Mouse (Mus musculus) CD4-positive helper T cell, adult 2 months (primary cell): Measurements from ENCODE around the gene Tspan4.

Experiments used
- DNase-seq: peaks from one replicate; pipeline ENCODE4 v3.0.0-alpha.2; 2012; ENCODE audit warnings: low read depth, missing footprints, low spot score

Gene Tspan4

DNA sequence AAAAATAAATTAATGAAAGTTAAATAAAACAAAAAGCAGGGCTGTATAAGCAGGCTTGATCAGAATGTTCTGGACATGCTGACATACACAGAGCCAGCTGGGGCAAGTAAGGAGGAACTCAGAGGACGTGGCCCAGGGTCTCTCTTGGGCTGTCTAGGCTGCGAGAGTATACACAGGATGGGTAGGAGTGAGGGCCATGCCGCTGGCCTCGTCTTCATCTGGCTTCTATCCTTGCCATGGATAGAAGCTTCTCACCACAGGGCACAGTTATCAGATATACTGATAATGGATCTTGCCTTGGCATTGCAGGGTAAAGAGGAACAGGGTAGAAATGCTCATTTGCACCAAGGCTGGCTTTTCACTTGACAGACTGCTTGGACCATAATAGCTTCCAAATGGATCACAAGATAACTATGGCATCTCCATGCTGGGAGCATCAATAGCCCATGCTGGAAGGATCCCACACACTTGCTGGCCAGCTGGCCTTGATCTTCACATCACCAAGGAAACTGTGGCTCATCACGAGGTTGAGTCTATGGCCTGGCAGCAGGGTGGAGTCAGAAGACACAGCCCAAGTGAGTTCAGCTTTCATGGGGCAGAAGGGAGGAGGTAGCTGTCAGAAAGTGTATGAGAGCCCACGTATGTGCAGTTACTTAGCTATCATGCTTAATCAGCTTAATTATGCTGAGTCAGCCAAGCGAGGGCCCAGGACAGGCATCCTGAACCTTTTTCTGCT is 26.9 kb downstream of the Tspan4 start:
- no peak for DNase-seq

DNA sequence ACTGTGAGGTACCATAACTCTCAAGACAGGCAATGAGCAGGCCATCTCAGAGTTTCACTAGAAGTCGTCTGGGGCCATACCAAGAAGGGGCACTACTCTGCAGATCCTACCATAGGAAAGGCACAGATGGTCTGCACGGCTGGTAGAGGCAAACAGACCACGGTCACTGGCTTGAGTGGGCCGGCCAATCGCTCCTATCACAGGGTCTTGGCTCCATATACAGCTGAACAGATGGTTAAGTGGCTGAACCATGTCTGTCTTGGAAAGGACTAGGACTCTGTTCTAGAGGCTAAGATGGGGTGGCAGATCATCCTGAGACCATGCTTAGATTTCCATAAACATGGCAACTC is 27.5 kb downstream of the Tspan4 start:
- no peak for DNase-seq

DNA sequence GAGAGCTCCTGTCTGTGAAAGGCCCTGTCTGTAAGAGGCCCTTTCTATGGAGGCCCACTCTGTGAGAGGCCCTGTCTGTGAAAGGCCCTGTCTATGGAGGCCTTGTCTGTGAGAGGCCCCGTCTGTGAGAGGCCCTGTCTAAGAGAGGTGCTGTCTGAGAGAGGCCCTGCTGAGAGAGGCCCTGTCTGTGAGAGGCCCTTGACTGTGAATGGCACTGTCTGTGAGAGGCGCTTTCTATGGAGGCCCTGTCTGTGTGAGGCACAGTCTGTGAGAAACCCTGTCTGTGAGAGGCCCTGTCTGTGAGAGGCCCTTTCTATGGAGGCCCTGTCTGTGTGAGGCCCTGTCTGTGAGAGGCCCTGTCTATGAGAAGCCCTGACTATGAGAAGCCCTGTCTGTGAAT is 31.2 kb downstream of the Tspan4 start:
- no peak for DNase-seq

DNA sequence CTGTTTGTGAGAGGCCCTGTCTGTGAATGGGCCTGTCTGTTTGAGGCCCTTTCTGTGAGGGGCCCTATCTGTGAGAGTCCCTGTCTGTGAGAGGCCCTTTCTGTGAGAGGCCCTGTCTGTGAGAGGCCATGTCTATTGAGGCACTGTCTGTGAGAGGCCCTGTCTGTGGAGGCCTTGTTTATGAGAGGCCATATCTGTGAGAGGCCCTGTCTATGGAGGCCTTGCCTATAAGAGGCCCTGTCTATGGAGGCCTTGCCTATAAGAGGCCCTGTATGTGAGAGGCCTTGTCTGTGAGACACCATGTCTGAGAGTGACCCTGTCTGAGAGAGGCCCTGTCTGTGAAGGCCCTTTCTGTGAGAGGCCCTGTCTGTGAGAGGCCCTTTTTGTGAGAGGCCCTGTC is 33.1 kb downstream of the Tspan4 start:
- DNase-seq = no peak

DNA sequence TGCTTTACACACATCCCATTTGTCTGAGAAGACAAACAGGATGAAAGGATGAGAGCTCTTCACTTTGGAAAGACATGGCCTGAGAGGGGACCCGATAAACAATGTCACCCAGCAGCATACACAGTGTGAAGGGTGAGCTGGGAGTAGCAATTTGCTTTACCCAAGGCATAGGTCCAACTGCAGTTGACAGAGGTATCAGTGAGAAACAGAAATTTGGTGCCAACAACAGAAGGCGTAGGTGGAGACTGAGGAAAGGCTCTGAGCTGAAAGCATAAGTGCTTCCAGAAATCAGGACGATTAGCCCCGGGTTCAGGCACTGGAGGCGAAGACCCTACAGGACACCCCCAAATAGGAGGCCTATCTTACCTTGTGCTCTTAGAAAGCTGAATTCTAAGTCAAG is 35.2 kb downstream of the Tspan4 start:
- DNase-seq = no peak

DNA sequence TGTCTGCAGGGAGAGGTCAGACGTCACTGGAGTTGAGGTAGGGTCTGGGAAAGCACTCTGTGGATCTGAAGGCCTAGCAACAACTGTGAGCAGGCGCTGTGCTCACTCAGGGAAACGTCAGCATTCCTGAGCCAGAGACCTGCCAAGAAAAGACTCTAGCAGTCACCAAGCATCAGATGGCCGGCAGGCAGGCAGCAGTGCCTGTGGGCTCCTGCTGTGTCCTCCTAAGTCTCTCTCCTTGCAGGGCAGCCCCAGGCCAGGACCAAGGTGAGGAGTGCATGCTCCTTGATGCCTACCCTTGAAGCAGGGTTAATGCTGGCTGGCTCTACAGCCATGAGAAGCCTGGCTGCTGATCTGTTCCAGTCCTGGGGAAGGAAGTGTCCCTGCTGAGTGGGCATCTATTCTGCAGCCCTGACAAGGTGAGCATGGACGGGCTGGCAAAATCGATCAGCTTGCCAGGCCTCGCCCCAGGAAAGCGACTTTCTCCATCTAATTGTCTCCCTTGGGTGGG is 35.7 kb downstream of the Tspan4 start:
- DNase-seq = no peak

DNA sequence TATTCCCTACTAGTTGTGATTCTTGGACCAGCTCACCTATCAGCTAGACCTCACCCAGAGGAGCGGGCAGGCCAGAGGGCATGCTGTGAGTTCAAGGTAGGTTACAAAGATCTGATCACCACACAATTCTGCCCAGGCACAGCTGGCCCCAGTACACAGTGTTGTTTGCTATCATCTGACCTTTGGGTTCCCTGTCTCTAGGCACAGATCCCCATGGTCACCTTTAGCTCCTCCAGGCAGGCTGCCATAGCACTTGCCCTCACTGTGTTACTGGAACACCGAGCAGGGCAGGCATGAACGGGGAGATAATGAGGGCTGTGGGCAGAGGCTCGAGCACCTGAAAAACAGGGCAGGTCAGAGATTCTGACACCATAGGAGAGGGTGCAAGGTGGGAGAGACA is 42.6 kb downstream of the Tspan4 start:
- DNase-seq = no peak

DNA sequence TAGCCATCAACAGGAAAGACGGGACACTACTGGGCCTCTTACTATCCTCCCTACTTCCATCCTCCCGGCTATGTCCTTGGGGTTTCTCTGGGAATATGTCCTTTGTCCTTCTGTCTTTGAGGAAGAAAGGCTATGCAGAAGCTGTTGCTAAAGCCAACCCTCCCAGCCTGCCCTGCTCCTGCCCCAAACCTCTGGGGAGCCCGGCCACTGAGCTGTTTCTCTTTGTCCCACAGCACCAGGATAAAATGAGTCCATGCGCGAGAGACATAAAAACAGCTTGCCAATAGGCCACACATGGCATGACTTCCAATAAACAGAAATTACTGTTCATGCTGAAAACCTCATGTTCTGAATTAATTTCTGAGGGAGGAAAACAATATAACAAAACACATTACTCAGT is 43.3 kb downstream of the Tspan4 start:
- DNase-seq = no peak

DNA sequence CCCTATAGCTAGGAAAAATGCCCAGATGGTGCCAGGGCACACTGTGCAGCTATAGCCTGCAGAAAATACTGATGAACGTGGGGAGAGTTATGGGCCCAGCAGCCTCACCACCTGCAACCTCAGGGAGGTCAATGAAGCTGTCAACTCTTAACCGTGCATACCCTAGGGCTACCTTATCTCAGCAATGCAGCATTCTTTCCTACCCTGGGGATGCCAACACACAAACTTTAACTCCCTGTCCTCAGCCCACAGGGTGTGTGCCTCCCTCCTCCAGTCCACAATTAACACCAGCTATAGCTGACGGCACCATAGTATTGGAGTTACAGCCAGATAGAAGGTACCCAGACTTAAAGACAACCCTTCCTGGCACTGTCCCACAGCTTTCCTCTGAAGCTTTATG is 43.9 kb downstream of the Tspan4 start:
- no peak for DNase-seq

DNA sequence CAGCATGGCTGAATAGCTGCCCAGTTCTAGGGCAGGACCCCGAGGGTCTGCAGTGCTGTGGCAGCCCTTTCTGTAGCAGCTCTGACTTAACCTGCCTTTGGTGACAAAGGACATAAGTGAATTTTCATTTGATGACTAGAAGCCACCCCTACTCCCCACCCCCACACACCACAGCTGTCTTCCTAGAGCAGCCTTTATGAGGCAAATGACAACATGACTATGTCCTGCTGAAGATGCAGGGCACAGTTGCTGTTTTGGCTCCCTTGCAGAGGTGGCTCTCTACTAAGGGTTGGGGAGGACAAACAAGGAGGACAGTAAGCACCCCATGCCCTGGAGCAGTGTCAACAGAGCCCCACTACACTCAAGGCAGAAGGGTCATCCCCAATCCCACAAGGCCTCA is 44.8 kb downstream of the Tspan4 start:
- DNase-seq = no peak

DNA sequence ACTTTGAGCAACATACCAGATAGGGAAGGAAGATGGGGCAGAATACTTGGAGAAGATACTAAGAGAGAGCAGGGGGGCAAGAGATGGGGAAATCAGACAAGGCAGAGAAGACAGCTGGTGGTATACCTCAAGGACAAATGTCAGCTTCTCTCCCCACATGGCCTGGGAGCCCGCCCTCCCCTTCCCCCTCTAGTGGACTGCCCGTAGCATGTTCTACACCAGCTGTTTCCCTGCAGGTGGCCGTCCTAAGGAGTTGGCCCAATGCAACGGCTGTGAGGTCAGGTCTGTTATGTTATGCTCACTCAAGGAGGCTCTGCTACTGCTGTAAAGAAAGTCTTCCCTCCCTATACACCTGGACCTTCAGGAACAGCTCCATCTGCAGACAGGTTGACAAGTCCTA is 48.0 kb downstream of the Tspan4 start:
- no peak for DNase-seq

DNA sequence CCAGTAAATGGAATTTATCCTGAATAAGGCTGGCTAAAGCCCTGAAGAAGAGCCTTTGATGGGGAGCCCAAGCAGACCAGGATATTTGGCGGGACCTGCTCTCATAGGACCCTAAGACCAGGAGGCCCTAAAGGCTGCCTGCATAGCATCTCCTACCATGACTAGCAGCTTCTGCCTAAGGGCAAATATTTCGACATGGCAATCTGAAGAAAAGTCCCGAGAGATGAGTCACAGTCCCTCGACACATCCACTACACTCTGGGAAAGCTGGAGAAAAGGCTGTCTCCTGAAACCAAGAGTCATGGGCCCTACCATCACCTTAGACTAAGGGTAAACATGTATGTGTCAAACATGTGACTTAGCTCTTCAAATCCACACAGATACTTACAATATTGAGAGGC is 49.2 kb downstream of the Tspan4 start:
- no peak for DNase-seq

DNA sequence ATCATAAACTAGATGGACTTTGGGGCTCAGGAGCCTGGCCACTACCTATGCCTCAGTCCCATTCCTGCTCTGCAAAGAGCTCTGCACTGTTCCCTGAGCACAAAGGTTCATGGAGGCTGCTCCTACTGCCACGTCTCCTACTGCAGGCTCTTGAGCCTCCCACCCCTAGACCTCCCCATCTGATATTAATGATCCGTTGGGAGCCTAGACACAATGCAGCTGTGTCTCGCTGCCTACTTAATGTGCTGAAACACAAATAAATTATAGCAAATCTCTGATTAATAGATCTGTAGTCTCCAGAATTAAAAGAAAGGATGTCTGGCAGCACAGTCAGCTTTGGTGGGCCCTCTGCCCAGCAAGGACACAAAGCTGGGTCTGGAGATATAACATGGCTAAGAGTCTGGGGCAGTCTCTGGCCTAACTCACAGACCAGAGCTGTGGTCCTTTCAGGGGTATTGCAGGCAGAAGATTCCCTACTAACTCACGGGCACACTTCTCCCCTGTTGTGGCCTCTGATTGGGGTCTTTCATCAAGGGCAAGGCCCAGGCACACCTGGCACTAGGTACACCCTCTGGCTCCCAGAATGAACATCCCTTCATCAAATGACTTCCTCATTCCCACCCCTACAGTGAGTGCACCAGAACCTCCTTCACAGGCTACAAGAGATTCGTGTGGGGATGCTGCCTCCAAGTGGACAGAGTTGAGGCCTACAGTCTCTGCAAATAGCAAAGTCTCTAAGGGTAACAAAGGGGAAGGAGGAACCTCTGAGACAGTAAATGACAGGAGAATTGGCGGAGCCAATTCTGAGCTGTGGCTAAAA is 49.9 kb downstream of the Tspan4 start:
- DNase-seq = peak; percentile 54

DNA sequence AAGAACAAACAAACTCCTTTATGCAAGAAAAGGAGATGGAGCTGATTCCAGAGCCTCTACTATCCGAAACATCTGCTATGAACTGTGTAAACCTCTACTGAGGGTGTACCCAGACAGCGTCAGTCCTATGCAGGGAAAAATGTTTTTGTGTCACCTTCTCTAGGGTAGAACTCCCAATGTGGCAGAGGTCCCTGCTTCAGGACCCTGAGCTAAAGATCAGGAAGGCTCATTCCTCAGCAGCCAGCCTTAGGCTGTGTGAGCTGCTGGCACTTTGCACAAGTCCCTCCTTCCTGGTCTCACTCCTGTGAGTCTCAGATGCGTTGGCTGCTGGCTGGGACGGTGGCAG is 50.5 kb downstream of the Tspan4 start:
- no peak for DNase-seq

DNA sequence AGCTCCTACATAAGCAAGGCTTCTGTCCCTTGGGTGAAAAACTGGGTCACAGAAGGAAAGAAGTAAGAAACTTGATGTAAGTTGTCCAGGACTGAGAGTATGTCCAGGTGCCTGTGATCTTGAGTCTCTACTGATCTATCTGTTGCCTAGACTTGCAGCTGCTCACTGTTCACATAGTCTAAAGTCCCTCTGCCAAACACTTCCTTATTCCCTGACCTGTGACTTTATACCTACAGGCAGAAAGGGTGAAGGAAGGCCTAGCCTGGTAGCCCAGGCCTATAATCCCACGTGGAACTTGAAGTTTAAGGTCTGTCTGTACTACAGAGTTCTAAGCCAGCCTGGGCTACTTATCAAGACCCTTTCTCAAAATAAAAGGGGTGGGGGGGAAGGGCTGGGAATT is 60.5 kb downstream of the Tspan4 start:
- DNase-seq = no peak

DNA sequence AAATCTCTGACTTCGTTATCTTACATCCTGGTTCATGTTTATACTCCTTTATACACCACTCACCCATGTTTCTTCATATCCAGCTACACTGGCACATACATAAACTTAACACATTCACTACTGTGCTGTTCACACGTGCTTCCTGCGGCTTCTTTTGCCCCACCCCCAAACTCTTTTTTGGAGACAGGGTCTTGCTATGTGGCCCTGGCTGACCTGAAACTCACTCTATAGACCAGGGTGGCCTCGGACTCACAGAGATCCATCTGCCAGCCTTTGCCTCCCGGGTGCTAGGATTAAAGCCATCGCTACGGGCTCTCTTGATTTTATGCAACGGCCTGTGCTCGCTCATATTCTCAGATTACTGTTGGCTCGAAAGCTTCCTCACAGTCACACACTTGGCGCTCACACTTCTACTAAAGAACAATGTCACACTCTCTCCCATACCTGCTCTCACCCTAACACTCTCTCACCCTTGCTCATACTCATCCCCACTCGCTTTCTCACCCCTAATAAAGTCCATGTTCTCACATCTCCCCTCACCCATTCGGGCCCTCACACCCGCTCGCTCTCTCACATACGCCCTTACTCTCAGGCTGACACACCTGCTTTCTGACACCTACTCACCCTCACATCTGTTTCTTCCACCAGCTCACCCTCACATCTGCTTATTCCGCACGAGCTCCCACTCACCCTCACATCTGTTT is 64.0 kb downstream of the Tspan4 start:
- peak; percentile 12 for DNase-seq

DNA sequence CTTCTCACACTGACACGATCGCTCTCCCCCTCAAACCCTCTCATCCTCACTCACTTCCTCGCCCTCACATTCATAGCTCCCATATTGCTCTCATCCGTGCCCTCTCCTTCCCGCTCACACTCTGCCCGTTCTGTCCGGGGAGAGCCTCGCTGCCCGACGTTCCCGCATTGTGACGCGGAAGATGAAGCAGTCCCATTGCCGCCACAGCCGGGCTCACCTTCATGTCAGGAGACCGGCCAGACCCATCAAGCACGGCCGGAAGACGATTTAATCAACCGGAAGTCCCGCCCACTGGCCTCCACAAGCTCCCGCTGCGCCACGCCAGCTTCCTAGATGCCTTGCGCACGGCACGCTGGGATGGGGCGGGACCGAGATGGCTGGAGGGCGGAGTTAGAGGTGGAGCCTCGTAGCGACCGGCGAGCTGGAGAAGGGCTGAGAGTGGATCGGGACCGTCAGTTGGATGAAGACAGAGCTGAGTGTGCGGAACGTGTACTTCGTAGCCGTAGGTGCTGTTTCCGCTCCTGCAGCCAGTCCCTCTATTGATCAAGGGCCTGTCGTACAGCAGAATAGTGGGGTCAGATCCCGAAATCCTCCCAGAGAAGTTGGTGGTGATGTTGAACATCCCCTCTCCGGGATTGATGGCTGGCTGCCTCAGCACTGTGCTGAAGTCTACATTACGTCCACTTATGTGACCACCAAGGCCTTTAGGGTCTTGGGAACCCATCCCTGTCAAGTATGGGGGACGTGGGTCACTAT is 64.7 kb downstream of the Tspan4 start, which contains the start of gene Chid1:
Gene Chid1, minus strand, starts transcription at position 302 of the 756 bp plus-strand sequence.
- peak; percentile 97 for DNase-seq

DNA sequence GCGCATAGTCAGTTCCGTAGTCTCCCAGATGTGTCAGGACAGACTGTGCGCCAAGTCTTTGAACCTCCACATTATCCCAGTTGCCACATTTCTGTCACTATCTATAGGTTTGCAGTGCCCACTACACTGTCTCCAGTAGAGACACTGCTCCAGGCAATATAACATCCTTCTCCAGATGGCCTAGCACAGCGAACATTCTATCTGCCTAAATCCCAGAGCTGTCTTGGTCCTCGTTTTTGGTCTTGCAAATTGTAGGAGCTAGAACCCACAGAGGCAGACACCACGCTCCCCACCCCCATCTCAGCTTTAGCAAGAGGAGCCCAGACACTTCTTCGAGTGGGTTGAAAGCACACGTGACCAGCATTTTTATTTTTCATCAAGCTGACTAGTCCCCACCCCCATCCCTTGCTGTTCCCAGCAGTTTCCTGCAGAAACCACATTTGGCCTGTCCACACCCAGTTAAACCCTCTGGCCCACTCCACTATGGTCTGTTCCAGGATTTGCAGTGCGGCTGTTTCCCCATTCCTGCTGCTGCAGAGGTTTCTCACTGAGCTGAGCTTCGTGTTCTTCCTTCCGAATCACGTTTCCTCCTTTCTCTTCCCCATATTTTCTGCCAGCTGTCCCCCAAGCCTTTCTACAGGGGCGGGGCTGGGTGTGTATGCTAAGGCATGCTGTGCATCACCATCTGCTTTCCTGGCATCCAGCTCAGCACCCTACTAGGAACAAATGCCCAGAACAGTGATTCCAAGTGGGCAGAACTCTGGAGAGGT is 65.5 kb downstream of the Tspan4 start:
- DNase-seq = peak; percentile 16

DNA sequence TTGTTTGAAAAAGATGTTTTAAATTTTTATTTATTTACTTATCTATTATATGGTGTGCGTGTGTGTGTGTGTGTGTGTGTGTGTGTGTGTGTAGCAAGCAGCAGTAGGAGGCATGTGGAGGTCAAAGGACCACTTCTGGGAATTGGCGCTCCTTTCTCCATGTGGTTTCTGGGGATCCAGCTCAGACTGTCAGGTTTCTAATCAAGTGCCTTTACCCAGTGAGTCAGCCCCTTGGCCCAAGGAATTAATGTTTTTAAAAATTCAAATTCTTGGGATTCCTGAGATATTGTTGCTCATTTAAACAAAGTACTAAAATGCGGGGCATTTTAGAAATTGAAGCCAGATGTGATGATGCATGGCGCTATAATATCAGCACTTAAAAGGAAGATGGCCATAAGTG is 66.6 kb downstream of the Tspan4 start:
- DNase-seq = no peak

DNA sequence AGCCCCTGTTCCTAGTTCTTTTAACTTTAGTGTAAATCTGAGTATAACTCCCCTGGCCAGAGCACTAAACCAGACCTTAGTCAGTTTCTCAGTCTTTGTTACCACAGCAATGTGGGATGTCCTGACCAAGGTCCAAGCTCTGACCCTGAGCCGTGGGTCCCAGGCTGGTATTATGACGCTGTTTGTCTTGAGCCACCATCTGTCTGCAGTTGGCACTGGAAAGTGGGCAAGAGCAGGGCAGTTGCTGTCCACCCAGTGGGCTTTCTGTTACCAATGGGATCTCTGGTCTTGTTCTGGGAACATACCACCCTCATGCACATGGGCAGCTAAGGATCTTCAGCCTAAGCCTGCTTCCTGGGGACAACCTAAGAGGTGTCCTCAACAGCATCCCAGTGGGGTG is 67.5 kb downstream of the Tspan4 start:
- DNase-seq = no peak
